Mouse (Mus musculus) frontal cortex, postnatal 25 days (tissue): ENCODE measurements around the gene Pld6.

Experiments
- DNase-seq, 2 experiments: peaks; one replicate each; pipeline ENCODE4 v3.0.0; 2022; ENCODE audit warnings: low spot score in 2 of 2

Gene Pld6

DNA sequence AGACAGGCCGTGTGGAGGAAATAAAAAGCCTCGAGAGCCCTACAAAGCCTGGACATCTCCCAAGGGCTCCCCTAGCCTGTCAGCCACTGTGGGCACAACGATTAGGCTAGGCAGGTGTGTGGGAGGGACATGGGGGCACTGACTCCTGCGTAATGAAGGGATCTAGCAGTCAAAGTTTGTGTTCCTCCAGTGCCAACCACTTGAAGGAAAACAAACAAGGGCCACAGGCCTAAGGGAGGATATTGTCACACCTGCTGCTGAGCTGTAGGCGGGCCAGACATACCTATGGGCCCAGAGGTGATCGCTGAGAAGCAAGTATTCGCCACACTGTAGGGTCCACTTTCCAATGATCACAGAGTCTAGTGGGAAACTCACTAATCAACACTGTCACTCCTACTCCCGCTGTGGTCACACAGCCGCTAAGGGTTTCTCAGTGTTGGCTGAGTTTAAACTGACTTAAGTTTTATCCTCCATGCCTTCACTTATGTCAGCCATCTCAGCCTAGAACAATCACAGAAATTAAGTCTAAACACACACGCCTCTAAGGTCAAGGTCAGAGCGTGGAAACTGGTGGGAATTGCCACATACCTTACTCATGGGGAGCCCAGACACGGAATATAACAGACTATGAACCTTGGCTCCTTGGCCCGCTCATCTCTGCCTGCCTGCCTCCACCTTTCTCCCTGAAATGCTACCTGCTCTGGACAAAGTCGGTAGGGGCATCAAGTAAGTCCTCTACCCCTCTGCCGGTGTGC is 824 bp downstream of the Pld6 start:
- DNase-seq = no peak

DNA sequence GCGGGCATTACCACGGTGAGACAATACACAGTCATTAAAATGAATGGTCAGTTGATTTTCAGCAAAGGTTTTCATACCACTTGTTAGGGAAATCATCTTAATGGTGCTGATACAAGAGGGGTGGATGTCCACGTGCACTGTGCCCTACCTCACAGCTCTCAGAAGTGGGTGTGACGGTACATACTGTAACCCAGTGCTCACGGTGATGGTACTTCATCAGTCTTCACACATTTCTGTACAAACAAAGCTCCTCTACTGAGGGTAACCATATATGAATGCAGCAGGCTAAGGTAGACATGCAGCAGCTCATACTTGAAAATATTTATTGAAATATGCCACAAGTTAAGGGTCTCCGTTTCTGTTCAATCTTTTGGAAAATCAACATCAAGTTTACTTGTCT is 3.9 kb downstream of the Pld6 start:
- DNase-seq = no peak

DNA sequence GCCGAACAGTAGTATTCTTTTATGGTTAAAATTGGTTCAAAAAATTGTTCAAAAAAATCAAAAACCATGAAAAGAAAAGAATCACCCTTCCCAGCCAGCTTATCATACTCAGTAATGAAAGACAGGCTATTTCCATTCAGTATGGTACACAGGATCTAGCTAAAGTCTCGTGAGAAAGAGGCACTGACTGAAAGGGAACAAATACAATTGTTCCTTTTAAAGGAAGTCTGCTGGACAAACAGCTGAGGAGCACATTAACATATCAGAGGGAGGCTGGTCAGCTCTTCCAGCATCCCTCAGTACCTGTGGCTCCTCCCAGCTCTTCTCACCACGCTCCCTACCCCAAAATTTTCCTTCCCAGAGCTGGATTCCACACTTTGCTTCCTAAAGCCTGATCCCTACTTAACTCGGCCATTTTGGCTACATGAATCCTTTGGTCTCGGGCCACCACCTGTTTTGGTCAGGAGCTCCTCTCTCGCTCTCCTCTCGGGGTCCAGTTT is 5.3 kb downstream of the Pld6 start:
- no peak for DNase-seq

DNA sequence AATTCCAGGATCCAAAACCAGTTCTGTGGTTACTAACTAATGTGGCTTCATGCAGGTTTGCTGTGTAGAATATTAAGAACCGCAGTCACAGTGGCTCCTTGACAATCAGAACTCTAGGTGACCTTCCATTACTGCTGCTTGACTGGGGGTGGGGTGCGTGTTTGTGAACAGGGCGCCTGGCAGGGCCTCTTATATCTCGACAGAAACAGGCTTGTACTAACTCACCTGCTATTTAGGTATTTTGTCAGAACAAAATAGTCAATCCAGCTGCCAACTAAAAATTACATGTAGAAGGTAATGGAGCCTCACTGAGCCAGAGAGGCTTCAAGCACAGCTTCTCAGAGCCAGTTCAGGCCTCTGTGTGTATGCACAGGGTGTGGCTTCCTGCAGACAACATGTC is 7.2 kb downstream of the Pld6 start:
- DNase-seq = no peak

- DNase-seq = no peak
Measured at GRCm38 (mm10) chr11:59779406-59779805, 8.0 kb downstream of the Pld6 start.

GRCm38 (mm10) chr11:59778874-59779223 is 8.6 kb downstream of the Pld6 start:
- DNase-seq = no peak

GRCm38 (mm10) chr11:59778181-59778873 is 9.1 kb downstream of the Pld6 start:
- peak; percentile 42 to 53 for DNase-seq

GRCm38 (mm10) chr11:59777259-59777658 is 10.2 kb downstream of the Pld6 start:
- no peak for DNase-seq

DNA sequence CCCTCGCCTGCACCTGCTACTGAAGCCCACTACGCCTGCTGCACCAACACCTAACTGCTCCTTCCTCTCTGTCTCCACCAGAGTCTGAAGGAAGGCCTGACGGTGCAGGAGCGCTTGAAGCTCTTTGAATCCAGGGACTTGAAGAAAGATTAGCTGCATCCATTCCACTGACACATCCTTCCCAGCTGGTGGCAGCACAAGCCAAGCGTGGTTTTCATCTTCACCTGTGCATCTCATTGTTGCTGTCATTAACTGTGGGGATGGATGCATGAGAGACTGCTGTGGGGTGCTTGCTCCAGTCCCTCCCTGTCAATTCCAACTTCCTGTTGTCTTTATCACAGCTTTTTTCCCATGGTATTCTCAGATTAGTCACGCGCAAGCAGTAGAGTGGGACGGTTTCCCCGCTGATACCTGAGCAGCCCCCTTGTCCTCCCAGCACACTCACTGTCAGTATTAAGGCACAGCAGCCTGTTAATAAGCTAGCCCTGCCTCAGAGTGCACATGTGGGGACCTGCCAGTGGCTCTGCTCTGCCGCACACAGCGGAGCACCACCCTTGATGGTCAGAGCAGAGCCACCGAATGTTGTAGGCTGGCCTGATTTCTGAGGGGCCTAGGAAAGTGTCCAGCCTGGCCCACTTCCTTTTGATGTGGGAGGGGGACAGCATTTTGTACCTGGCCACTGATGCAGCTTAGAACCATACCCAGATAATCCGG is 11.9 kb downstream of the Pld6 start:
- no peak for DNase-seq

- DNase-seq = no peak
Measured at GRCm38 (mm10) chr11:59774522-59774921, 12.9 kb downstream of the Pld6 start.

DNA sequence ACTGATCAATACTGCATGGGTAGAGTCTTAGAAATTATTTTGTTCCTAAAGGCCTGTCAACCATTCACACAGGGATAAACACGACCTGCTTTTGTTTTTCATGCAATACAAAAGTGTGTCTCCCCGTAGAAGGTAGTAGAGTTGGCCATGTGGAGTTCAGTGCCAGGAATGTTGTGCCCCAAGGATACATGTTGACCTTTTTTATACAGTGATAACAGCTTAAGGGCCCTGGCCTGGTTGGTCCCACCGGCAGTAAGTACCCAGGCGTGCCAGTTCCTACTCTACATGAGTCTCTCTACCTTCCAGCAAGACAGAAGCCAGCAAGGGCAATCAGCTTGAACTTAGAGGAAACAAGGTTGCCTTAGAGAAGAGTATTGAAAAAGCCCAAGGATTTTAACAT is 14.5 kb downstream of the Pld6 start:
- DNase-seq = no peak

- no peak for DNase-seq
Measured at GRCm38 (mm10) chr11:59772291-59772690, 15.2 kb downstream of the Pld6 start.

- no peak for DNase-seq
Measured at GRCm38 (mm10) chr11:59770753-59771152, 16.7 kb downstream of the Pld6 start.

GRCm38 (mm10) chr11:59769738-59770137 is 17.7 kb downstream of the Pld6 start:
- DNase-seq = no peak

- DNase-seq = no peak
Measured at GRCm38 (mm10) chr11:59769307-59769706, 18.1 kb downstream of the Pld6 start.

DNA sequence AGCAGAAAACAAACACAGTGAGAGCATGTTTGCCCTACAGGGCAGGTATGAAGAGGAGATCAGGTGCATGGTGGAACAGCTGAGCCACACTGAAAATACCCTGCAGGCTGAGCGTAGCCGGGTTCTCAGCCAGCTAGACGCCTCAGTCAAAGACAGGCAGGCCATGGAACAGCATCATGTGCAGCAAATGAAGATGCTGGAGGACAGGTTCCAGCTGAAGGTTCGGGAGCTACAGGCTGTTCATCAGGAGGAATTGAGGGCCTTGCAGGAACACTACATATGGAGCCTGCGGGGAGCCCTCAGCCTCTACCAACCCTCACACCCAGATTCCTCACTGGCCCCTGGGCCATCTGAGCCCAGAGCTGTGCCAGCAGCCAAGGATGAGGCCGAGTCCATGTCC is 26.6 kb downstream of the Pld6 start:
- DNase-seq = no peak

- DNase-seq = no peak
Measured at GRCm38 (mm10) chr11:59759626-59760025, 27.8 kb downstream of the Pld6 start.

- DNase-seq = peak in 1 of 2 experiments; percentile 35
Measured at GRCm38 (mm10) chr11:59759178-59759577, 28.3 kb downstream of the Pld6 start.

- no peak for DNase-seq
Measured at GRCm38 (mm10) chr11:59758191-59758985, 29.1 kb downstream of the Pld6 start.

DNA sequence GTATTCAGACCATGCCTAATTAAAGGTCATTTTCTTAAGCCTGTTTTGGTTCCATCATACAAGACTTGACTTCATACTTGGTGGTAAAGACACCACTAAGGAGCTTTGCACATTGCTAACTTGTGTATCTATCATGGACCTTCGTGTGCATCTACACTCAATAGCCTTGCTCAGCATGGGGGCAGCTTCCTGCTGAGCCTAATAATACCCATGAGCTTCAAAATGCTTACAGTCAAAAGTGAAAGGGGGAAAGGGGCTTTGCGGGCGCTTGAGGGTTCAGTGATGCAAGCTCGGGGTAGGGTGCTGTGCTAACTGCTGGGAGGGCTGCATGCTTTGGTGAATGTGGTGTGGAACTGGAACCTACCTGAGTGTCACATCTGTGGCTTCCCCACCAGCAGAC is 31.1 kb downstream of the Pld6 start:
- no peak for DNase-seq

GRCm38 (mm10) chr11:59754504-59754903 is 32.9 kb downstream of the Pld6 start:
- DNase-seq = no peak

- no peak for DNase-seq
Measured at GRCm38 (mm10) chr11:59749050-59749449, 38.4 kb downstream of the Pld6 start.
